Mouse (Mus musculus) embryonic facial prominence, embryonic 14.5 days (tissue): ENCODE results near the gene Tanc1. TPM values are rescaled to one million over a fixed set of nuclear protein-coding genes. Genes with fewer than 3 reads are reported as not detected.
A peak's percentile ranks its signal among the peaks of the same experiment; 100 is the strongest.
"Not testable (repeated sequence)": the region's sequence is repeated elsewhere in the genome, so short reads cannot be mapped to it uniquely, and the experiment has no call there.

Experiments used
- ATAC-seq: fragments of 200-750 bp; cut with Nextera tagmentation; 2 replicates; pipeline ENCODE4 v1.8.0; 2017; ENCODE audit warnings: low read depth, moderate number of reproducible peaks, moderate TSS enrichment
- DNase-seq: peaks from one replicate; pipeline ENCODE4 v3.0.0-alpha.2; 2015; ENCODE audit warnings: low spot score
- H3K27ac ChIP-seq: fragments of 300-500 bp; sonication (generic); replicated peaks from 2 replicates; pipeline ENCODE4 v1.5.1; 2014; ENCODE audit warnings: low read depth, mild to moderate bottlenecking, low read length, moderate library complexity
- H3K27me3 ChIP-seq: fragments of 300-500 bp; sonication (generic); replicated peaks from 2 replicates; pipeline ENCODE4 v1.6.1; 2014; ENCODE audit warnings: low read length; ENCODE audit not compliant: control insufficient read depth, insufficient read depth
- H3K36me3 ChIP-seq: fragments of 300-500 bp; sonication (generic); 2 replicates; pipeline ENCODE4 v1.6.1; 2014; ENCODE audit warnings: low read length, mixed read lengths; ENCODE audit not compliant: control insufficient read depth, insufficient read depth
- H3K4me1 ChIP-seq: fragments of 300-500 bp; sonication (generic); 2 replicates; pipeline ENCODE4 v1.6.1; 2014; ENCODE audit warnings: antibody characterized with exemption, low read length; ENCODE audit not compliant: control insufficient read depth, insufficient read depth
- H3K4me2 ChIP-seq: fragments of 300-500 bp; sonication (generic); 2 replicates; pipeline ENCODE4 v1.6.1; 2014; ENCODE audit warnings: low read depth, mild to moderate bottlenecking, low read length, moderate library complexity, mixed read lengths
- H3K4me3 ChIP-seq: fragments of 300-500 bp; sonication (generic); 2 replicates; pipeline ENCODE4 v1.5.1; 2014; ENCODE audit warnings: low read depth, mild to moderate bottlenecking, low read length
- H3K9ac ChIP-seq: fragments of 300-500 bp; sonication (generic); 2 replicates; pipeline ENCODE4 v1.6.1; 2014; ENCODE audit warnings: low read depth, mild to moderate bottlenecking, low read length, moderate library complexity, mixed read lengths
- H3K9me3 ChIP-seq: fragments of 300-500 bp; sonication (generic); 2 replicates; pipeline ENCODE4 v1.6.1; 2016; ENCODE audit warnings: low read length; ENCODE audit not compliant: control insufficient read depth
- WGBS: fragments of 180-500 bp; shearing (Covaris S2); extraction: QIAGEN DNeasy Blood & Tissue Kit; methylation state at CpG from one replicate; pipeline ENCODE4 v1.1.7; 2014; 5-methylcytosine and 5-hydroxymethylcytosine counted together
- polyA plus RNA-seq: library from polyadenylated mRNA; unstranded; fragments of >200 nt; fragmentation: Nextera tagmentation; extraction: Ambion mirVana; gene quantifications from 2 replicates; pipeline ENCODE4 v1.2.1, GENCODE M21; 2014

The Tanc1 gene
- polyA plus RNA-seq = 22.7 and 24.8 TPM in 2 replicates

- Histone ChIP-seq H3K9ac (peak within 1 kb of the TSS; percentile 93), H3K27me3 (no peaks in the 10 kb centered on the region), H3K4me3 (peak within 1 kb of the TSS; percentile 85), H3K27ac (peak within 1 kb of the TSS; percentile 94), H3K36me3 (no peaks in the 10 kb centered on the region), H3K4me1 (peaks cover 37% of the 10 kb centered on the region), H3K4me2 (peak within 1 kb of the TSS; percentile 90), H3K9me3 (no peaks in the 10 kb centered on the region)
- ATAC-seq (peak; percentile 94), DNase-seq (peak; percentile 95)
- under 1% methylated on average over 49 of the region's 99 CpGs for WGBS
Observed at GRCm38 (mm10) chr2:59611831-59612732, at the start of gene Tanc1. Gene Tanc1 (plus strand): TSS chr2:59612042.

- Histone ChIP-seq H3K27ac (0 out of 2 replicates have a peak overlapping the region, but pooled peaks have one; percentile 8), H3K4me2 (no peak overlapping the region), H3K9me3 (no peaks in the 10 kb centered on the region), H3K36me3 (no peaks in the 10 kb centered on the region), H3K27me3 (no peaks in the 10 kb centered on the region), H3K4me1 (peaks cover 9% of the 10 kb centered on the region; the same call in 1 of the 2 replicates), H3K4me3 (no peak overlapping the region), H3K9ac (no peak overlapping the region)
- 62% methylated on average over 4 of the region's 4 CpGs for WGBS
- no peak for DNase-seq
- no peak for ATAC-seq
Observed at GRCm38 (mm10) chr2:59562215-59562614, 49.6 kb upstream of the Tanc1 start.

- no peaks in the 10 kb centered on the region for H3K9me3 ChIP-seq
Observed at GRCm38 (mm10) chr2:59562696-59563095, 49.1 kb upstream of the Tanc1 start.

GRCm38 (mm10) chr2:59564029-59564611 is 47.7 kb upstream of the Tanc1 start:
- H3K4me1 ChIP-seq, H3K4me2 ChIP-seq, ATAC-seq, H3K27me3 ChIP-seq, H3K9ac ChIP-seq, H3K9me3 ChIP-seq, H3K4me3 ChIP-seq, H3K27ac ChIP-seq, H3K36me3 ChIP-seq, DNase-seq: not testable (repeated sequence)
- WGBS = 91% methylated on average over 3 of the region's 10 CpGs

More at GRCm38 (mm10) chr2:59562696-59563095, 49.1 kb upstream of the Tanc1 start:
- Histone ChIP-seq H3K4me1 (peaks cover 9% of the 10 kb centered on the region; the same call in 1 of the 2 replicates), H3K4me3 (no peak overlapping the region), H3K27me3 (no peaks in the 10 kb centered on the region), H3K27ac (peak overlapping the region; percentile 8; the same call in 1 of the 2 replicates), H3K9ac (no peak overlapping the region), H3K4me2 (peak overlapping the region; percentile 28), H3K36me3 (no peaks in the 10 kb centered on the region)
- 17% methylated on average over 5 of the region's 5 CpGs for WGBS
- ATAC-seq (peak; percentile 55; the same call in 1 of the 2 replicates), DNase-seq (peak; percentile 81)

- no peak for ATAC-seq
- H3K36me3 ChIP-seq = no peaks in the 10 kb centered on the region
- 79% methylated on average over 4 of the region's 4 CpGs for WGBS
Observed at GRCm38 (mm10) chr2:59564947-59565346, 46.9 kb upstream of the Tanc1 start.

GRCm38 (mm10) chr2:59580939-59581338 is 30.9 kb upstream of the Tanc1 start:
- Histone ChIP-seq H3K4me3 (no peak overlapping the region), H3K4me2 (no peak overlapping the region), H3K4me1 (no peaks in the 10 kb centered on the region), H3K27ac (no peak overlapping the region), H3K9me3 (no peaks in the 10 kb centered on the region), H3K36me3 (no peaks in the 10 kb centered on the region), H3K27me3 (no peaks in the 10 kb centered on the region), H3K9ac (no peak overlapping the region)
- ATAC-seq (no peak), DNase-seq (no peak)
- 39% methylated on average over 7 of the region's 7 CpGs for WGBS

More at GRCm38 (mm10) chr2:59564947-59565346, 46.9 kb upstream of the Tanc1 start:
- peaks cover 9% of the 10 kb centered on the region; the same call in 1 of the 2 replicates for H3K4me1 ChIP-seq
- H3K9me3 ChIP-seq = peaks cover 14% of the 10 kb centered on the region
- H3K9ac ChIP-seq = no peak overlapping the region
- H3K27ac ChIP-seq = no peak overlapping the region
- H3K4me3 ChIP-seq = no peak overlapping the region
- no peak overlapping the region for H3K4me2 ChIP-seq
- no peaks in the 10 kb centered on the region for H3K27me3 ChIP-seq
- no peak for DNase-seq

- no peak for ATAC-seq
- Histone ChIP-seq H3K4me1 (0 out of 2 replicates have a peak, but pooled peaks cover 2% of the 10 kb centered on the region), H3K27me3 (no peaks in the 10 kb centered on the region), H3K9me3 (no peaks in the 10 kb centered on the region), H3K4me2 (no peak overlapping the region), H3K4me3 (no peak overlapping the region), H3K27ac (no peak overlapping the region), H3K9ac (no peak overlapping the region), H3K36me3 (no peaks in the 10 kb centered on the region)
- WGBS = 81% methylated on average over 6 of the region's 6 CpGs
- DNase-seq = no peak
Observed at GRCm38 (mm10) chr2:59583961-59584360, 27.9 kb upstream of the Tanc1 start.

GRCm38 (mm10) chr2:59587387-59588095 is 24.3 kb upstream of the Tanc1 start:
- no peak overlapping the region for H3K4me2 ChIP-seq
- H3K4me3 ChIP-seq = no peak overlapping the region
- H3K4me1 ChIP-seq = 0 out of 2 replicates have a peak, but pooled peaks cover 2% of the 10 kb centered on the region
- no peak for DNase-seq
- no peak overlapping the region for H3K27ac ChIP-seq
- ATAC-seq = no peak
- no peaks in the 10 kb centered on the region for H3K36me3 ChIP-seq
- WGBS = 75% methylated on average over 10 of the region's 10 CpGs
- no peaks in the 10 kb centered on the region for H3K27me3 ChIP-seq
- H3K9me3 ChIP-seq = no peaks in the 10 kb centered on the region
- H3K9ac ChIP-seq = no peak overlapping the region
